Mouse (Mus musculus) frontal cortex, adult (tissue): Measurements from ENCODE around the gene Dlk2.

Experiments
- ATAC-seq: cut with Nextera tagmentation; 2 replicates; pipeline ENCODE4 v1.9.2; 2017; ENCODE audit warnings: mild to moderate bottlenecking, moderate library complexity, mixed read lengths; ENCODE audit not compliant: low TSS enrichment

Gene Dlk2

GRCm38 (mm10) chr17:46297364-46298219 lies at the start of gene Dlk2:
Gene Dlk2 (plus strand): TSS chr17:46297421.
- peak; percentile 76 for ATAC-seq

DNA sequence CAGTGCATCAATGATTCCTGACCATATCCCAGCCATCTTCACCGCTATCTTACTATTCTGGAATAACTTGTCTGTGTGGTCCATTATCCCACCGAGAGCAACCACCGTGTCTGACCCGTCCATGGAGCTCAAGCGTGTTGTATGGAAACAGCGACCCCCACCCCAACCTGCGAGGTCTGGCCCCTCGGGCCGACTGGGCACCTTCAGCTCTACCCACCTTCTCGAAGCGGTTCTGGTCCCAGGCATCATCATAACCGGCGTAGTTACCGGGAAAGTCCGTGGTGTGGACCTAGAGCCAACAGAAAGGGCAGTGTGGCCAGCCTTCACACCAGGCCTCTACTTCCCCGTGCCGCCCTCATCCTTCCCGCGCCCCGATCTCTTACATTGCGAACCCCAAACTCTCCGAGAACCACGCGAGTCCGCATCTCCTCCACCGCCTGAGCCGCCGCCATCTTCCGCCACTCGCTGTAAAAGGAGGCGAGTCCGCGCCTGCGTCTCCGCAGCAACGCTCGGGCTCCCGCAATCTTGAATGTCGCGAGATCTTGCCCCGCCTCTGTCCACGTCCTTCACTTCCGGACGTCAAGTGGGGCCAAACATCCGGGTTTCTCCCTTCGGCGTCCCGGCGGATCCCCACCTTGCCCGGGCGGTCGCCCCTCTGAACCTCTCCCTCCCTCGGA lies 49.6 kb upstream of the Dlk2 start, which contains the start of the genes Polr1c and Yipf3:
TSS of gene Polr1c (minus strand) at position 543 of the 677 bp plus-strand sequence.
TSS of gene Yipf3 (plus strand) at position 569 of the 677 bp plus-strand sequence.
- peak; percentile 88 for ATAC-seq

DNA sequence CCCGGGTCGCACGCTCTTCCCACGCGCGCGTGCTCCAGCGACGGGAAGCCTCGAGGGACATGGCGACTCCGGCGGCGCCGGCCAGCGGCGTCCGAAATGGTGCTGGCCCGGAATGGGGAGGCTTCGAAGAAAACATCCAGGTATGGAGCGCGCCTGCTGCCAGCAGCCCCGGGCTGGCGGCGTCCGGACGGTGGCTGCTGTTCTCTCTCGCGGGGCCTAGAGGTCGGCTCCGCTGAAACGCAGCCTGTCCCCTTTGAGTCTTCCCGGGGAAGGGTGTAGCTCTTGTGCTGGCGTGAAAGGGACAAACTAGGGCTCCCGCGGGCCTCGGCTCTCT lies 49.1 kb upstream of the Dlk2 start:
- peak; percentile 28; the same call in 1 of the 2 replicates for ATAC-seq

DNA sequence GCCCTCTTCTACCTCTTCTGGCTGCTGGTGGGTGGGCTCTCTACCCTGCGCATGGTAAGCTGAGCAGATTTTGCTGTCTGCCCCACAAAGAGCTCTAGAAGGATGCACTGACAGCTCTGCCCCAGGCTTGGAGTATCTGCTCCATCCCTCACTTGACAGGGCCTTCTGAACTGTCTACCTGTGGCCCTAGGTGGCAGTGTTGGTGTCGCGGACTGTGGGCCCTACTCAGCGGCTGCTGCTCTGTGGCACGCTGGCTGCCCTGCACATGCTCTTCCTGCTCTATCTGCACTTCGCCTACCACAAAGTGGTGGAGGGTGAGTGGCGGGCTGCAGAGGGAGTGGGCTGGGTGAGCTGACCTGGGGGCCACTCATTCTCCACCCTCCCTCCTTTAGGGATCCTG lies 46.0 kb upstream of the Dlk2 start:
- no peak for ATAC-seq

DNA sequence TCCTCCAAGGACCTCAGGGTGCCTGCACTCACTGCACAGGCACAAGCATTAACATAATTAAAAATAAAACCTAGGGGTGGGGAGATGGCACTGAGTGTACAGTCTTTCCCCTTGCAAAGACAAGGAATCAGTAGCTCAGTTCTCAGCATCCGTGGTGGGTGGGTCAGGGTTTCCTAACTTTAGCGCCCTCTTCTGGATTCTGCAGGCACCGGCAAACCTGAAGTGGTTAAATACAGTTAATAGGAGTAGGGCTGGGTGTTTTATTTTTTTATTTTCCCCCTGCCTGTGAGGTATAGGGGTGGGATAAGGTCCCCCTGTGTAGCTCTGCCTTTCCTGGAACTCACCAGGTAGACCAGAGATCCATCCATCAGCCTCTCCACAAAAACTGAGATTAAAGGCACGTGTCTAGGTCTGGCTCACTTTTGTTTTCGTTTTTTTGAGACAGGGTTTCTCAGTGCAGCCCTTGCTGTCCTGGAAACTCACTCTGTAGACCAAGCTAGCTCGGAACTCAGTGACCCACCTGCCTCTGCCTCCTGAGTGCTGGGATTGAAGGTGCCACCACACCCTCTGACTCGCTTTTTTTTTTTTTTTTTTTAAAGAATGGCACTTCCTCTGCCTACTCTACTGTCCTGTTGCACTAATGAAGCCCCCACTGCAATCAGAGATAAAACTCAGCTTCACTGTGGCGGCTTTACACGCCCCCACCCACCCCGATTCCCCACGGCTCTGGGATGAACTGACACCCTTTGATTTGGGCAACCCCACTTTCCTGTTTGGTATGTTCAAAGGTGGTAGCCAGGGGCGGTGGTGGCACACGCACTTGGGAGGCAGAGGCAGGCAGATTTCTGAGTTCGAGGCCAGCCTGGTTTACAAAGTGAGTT lies 44.4 kb upstream of the Dlk2 start:
- ATAC-seq: no peak

DNA sequence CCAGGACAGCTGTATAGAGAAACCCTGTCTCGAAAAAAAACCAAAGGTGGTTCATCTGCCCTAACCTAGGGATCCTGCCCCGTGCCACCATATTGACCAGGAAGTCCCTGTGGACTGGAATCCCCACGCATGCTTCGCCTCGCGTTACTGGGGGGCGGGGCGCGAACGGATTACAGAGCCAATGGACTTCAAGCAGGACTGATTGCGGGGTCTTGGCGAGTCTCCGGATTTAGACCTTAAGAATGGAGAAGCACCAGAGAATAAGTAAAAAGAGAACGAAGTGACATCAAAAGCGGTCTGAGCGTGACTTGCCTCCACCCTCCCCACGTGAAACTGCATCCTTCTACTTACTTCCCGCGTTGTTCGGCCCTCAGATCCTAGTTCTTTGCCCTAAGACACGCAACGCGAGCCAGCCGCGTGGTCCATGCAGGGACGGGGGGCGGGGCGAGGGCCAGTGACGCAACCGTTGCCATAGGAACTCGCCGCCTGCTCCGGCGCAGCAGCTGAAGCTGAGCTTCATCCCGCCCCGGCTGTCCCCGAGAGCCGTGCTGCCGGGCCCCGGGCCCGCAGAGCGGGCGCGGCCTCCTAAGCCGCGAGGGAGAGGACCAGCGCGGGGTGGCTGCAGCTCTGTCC lies 43.7 kb upstream of the Dlk2 start, which contains the start of gene Lrrc73:
TSS of gene Lrrc73 (plus strand) at position 80 of the 633 bp plus-strand sequence.
- peak; percentile 82 for ATAC-seq

GRCm38 (mm10) chr17:46254106-46254505 lies 43.1 kb upstream of the Dlk2 start:
- ATAC-seq: no peak

- ATAC-seq: no peak
Measured at GRCm38 (mm10) chr17:46255147-46255546, 42.1 kb upstream of the Dlk2 start.

DNA sequence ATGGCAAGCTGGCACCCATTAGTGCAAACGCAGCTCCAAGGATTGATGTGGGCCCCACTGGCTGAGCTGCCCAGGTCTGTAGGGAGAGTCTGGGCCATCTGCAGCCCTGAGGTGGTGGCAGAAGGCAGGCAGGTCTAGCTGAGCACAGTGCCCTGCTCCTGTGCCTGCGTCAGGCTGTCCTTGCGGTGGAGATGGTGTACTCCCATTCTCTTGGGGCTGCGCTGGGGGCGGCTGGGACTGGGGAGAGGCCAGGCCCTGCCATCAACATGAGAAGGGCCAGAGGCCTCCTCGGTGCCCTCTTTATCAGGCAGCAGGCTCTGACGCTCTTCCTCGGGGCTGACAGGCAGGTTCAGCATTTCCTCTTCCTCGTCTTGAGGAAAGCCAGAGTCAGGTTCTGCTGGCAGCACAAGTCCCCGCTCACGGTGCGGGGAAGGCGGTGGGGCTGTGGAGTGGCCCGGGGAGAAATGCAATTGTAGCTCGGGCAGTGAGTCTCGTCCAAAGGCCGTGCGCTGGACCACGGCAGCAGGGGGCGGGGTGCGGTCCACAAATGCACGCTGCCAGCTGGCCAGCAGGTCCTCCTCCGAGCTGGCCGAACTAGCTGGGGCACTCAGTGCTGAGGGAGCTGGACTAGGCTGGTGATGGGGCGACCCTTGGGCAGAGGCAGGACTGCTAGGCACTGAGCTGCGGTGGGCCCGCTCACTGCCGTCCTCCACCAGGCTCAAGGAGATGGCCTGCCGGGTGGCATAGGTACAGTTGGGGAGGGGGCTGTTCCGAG lies 38.8 kb upstream of the Dlk2 start:
- ATAC-seq: no peak

DNA sequence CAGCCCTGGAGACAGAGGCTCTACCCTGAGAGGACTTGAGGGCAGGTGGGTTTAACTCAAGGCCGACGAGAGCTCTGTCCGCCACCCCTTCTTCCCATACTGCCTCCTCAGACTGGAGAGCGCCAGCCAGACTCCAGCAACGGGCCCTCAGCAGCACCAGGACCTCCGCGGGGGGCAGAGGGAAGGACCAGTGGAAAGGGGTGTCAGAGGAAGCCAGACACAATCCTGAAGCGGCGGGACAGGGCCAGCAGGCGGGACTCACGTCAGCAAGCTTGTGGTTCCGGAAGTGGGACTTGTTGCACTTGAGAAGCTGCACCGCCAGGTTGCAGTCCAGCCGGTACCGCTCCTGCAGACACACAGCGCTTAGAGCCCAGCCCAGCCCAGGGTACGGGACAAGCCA lies 37.5 kb upstream of the Dlk2 start:
- ATAC-seq: no peak

DNA sequence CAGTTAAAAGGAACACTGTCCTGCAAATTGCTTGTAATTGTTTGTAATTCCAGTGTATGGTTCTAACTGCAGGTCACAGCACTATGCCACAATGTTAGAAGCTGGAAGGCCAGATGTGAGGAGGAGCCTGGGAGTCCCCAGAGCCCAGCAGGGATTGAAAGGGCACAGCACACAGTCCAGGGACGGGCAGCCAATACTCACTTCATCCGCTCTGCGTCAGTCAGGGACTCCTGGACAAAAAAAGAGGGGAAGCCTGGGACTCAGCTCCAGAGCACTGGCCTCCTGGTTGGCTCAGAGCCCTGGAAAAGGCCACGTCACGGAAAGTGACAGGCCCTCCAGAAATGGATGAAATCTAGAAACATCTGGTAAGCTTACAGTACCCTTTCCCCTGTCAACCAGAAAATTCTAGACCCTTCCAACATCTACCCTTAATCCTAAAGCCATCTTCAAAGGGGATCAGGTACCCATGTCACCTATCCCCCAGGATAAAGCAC lies 35.0 kb upstream of the Dlk2 start:
- no peak for ATAC-seq

- no peak for ATAC-seq
Measured at GRCm38 (mm10) chr17:46265502-46265901, 31.7 kb upstream of the Dlk2 start.

DNA sequence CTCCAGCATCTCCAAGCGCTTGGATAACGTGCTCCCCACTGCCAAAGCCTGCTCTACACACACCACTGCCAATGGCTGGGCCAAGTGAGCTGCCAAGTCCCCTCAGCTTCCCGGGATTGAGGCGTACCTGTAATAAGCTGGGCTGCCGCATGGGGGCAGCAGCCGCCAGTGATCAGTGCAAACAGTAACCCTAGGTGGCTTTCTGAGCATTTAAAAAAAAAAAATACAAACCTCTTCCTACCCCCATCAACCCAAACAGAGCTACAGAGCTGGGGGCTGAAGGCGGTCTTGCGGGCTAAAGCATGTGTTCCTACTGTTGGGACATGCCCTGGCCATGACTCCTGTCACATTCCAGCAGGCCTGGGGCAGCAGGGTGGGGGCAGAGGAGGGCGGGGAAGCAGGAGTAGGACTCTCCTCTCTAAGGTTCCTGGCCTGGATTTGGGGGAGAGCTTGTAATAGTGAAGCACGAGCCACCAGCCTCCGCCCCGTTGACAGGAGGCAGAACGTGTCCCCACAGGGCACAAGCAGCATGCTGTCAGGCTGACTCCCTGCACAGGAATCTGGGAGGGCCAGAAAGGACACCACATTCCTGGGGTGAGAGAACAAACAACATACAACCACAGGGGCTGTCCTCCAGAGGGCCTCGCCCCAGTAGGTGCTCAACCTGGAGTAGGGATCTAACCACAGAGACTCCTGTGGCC lies 31.2 kb upstream of the Dlk2 start:
- peak; percentile 42; the same call in 1 of the 2 replicates for ATAC-seq

GRCm38 (mm10) chr17:46266986-46267385 lies 30.2 kb upstream of the Dlk2 start:
- no peak for ATAC-seq

GRCm38 (mm10) chr17:46267511-46267910 lies 29.7 kb upstream of the Dlk2 start:
- ATAC-seq: no peak

DNA sequence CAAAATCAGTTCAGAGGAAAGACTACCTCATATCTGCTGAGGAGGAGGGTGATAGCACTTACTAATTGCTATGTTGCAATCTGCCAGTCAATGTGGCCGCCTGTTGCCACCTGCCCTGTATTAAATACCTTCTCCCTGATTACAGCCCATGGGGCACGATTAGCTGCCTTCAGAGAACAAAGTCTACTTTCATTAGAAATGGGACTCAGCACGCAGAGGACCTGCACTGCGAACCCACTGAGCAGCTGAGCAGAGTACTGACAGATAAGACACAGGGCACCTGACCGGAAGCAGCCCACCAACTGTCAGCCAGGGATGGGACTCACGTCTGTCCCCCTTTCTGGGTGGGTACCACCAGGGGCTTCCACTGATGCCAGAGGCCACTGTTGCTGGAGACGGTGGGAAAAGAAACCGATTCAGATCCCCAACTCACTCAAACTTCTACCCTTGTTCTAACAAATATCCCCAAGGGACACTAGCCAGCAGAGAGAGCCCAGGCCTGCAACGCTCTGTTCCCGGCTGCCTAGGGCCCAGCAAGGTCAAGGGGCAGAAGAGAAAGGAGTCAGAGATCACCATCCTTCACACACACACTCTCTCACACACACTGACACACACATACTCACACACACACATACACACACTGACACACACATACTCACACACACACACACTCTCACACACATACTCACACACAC lies 29.0 kb upstream of the Dlk2 start:
- ATAC-seq: no peak

GRCm38 (mm10) chr17:46269771-46270534 lies 27.3 kb upstream of the Dlk2 start:
- no peak for ATAC-seq

- ATAC-seq: 0 out of 2 replicates have a peak, but pooled peaks have one; percentile 11
Measured at GRCm38 (mm10) chr17:46272058-46272457, 25.2 kb upstream of the Dlk2 start.
